Mouse (Mus musculus) heart, adult 2 months (tissue): Measurements from ENCODE around the gene Cox11. TPM values are rescaled to one million over a fixed set of nuclear protein-coding genes. Genes with fewer than 3 reads are reported as not detected.

Experiments
- DNase-seq, 2 experiments: peaks; one replicate each; pipeline ENCODE4 v3.0.0; 2021
- H3K27ac ChIP-seq: fragments of 200-600 bp; 2 replicates; pipeline ENCODE4 v1.8.1; 2022
- H3K27me3 ChIP-seq: fragments of 200-500 bp; 2 replicates; pipeline ENCODE4 v1.6.1; 2012; ENCODE audit warnings: mild to moderate bottlenecking, low read length, inconsistent platforms, mixed read lengths; ENCODE audit not compliant: control insufficient read depth, insufficient read depth
- H3K36me3 ChIP-seq: fragments of 200-500 bp; 2 replicates; pipeline ENCODE4 v1.6.1; 2012; ENCODE audit warnings: low read length, inconsistent platforms; ENCODE audit not compliant: control insufficient read depth, insufficient read depth
- H3K4me1 ChIP-seq: fragments of 200-500 bp; 2 replicates; pipeline ENCODE4 v1.6.1; 2011; ENCODE audit warnings: low read length; ENCODE audit not compliant: control insufficient read depth, insufficient read depth
- H3K4me3 ChIP-seq: fragments of 200-600 bp; 2 replicates; pipeline ENCODE4 v1.8.1; 2022
- H3K79me2 ChIP-seq: fragments of 200-500 bp; replicated peaks from 2 replicates; pipeline ENCODE4 v1.6.1; 2012; ENCODE audit warnings: mild to moderate bottlenecking, inconsistent platforms, low read length, moderate library complexity, mixed read lengths; ENCODE audit not compliant: control insufficient read depth, insufficient read depth
- H3K9ac ChIP-seq: fragments of 200-500 bp; 2 replicates; pipeline ENCODE4 v1.6.1; 2012; ENCODE audit warnings: low read depth, mild to moderate bottlenecking, control low read depth, inconsistent platforms, low read length, mixed read lengths
- CTCF ChIP-seq: fragments of 200-600 bp; IDR thresholded peaks from 2 replicates; pipeline ENCODE4 v1.8.1; 2022; ENCODE audit warnings: antibody characterized with exemption, mild to moderate bottlenecking, moderate library complexity
- EP300 ChIP-seq: fragments of 200-500 bp; IDR thresholded peaks from 2 replicates; pipeline ENCODE4 v1.6.1; 2011; ENCODE audit warnings: low read depth, low read length, control low read depth; ENCODE audit not compliant: insufficient read depth
- POLR2A ChIP-seq: fragments of 200-500 bp; IDR thresholded peaks from 2 replicates; pipeline ENCODE4 v1.6.1; 2011; ENCODE audit warnings: mild to moderate bottlenecking, low read depth, low read length, control low read depth; ENCODE audit not compliant: insufficient read depth
- WGBS: fragments of 180-500 bp; shearing (Covaris S2); methylation state at CpG from one replicate; pipeline ENCODE4 v1.1.7; 2018; 5-methylcytosine and 5-hydroxymethylcytosine counted together
- intact Hi-C: fragments of 180-260 bp; cut with DNase I; formaldehyde crosslinking; loops from one replicate; pipeline ENCODE4 v1.15.1; 2025
- polyA plus RNA-seq: library from polyadenylated mRNA; depleted of rRNA; stranded (reverse); fragments of >200 nt; gene quantifications from 2 replicates; pipeline ENCODE4 v1.2.3, GENCODE M21; 2012
- total RNA-seq, 2 experiments: library from RNA; stranded (reverse); gene quantifications; 2 replicates each; pipeline ENCODE4 v1.2.3; 2021

The Cox11 gene
- total and polyA plus RNA-seq, 3 experiments: 15.4 to 26.0 (median 19.8) TPM

DNA sequence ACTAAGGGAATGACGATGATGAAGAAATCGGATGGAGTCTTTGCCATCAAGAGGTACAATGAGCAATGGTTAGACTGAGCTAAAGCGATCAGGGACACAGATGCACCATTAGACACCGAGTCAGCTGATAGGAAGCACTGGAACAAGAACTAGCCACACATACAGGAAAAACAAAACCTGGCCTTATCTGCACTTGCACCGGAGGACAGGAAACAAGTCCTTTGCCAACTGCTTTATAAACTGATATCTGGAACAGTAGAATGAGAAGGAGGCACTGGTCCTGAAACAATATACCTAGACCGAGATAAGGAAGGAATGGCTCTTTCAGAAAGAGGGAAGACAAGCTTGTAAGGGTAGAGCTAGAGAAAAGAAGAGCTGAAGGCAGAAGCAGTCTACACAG, 23.2 kb upstream of the Cox11 start:
- 39% methylated on average over 6 of the region's 6 CpGs for WGBS
- Histone ChIP-seq H3K36me3 (no peaks in the 10 kb centered on the region), H3K4me1 (no peaks in the 10 kb centered on the region), H3K9ac (no peak overlapping the region), H3K4me3 (no peak overlapping the region), H3K27me3 (no peaks in the 10 kb centered on the region), H3K27ac (no peak overlapping the region), H3K79me2 (no peaks in the 10 kb centered on the region)
- intact Hi-C loops: loop anchor here (5.0 to 10.0 kb wide), 3 partner anchors 197 to 627 kb away; no protein-coding TSS in a partner anchor
- TF ChIP-seq EP300 (no peak), CTCF (no peak), POLR2A (no peak)
- DNase-seq: no peak

DNA sequence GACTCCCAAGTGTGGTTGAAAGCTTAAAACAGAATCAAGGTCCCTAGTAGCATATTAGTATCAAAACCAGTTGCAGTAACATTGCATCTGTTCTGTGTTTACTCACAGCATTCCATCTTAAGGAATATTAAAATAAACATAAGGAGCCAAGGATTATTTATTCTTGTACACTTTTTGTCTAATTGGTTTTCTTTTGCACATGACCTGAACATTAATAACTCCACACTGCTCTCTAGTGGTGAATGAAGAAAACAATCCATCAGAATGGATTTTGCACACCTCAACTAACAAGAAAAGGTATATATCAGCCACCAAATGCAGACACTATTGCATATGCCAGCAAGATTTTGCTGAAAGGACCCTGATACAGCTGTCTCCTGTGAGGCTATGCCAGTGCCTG, 21.5 kb upstream of the Cox11 start:
- intact Hi-C loops: loop anchor here (1.0 to 10.0 kb wide), 5 partner anchors 199 to 629 kb away; no protein-coding TSS in a partner anchor
- no peak for DNase-seq
- Histone ChIP-seq H3K4me1 (no peaks in the 10 kb centered on the region), H3K36me3 (no peaks in the 10 kb centered on the region), H3K4me3 (no peak overlapping the region), H3K79me2 (no peaks in the 10 kb centered on the region), H3K9ac (no peak overlapping the region), H3K27ac (no peak overlapping the region), H3K27me3 (no peaks in the 10 kb centered on the region)
- TF ChIP-seq EP300: no peak
- peak; percentile 77 for TF ChIP-seq CTCF

DNA sequence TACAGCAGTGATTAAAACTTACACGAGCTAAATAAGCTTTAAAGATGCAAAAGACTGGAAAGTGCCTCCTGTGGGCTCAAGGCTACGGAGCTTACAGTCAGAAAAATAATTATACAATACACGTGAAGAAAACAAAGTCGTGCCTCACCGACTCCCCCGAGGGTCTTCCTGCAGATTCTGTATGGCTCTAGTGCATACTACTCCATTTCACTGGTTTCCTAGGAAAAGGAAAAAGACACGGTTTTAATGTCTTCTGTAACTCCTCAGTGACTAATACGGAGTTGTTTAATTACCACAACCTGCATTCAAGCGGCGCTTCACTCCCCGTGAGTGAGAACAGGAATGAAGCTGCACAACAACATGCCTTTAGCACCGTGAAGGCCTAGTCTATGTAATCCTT, 15.9 kb upstream of the Cox11 start:
- no peaks in the 10 kb centered on the region for H3K79me2 ChIP-seq
- H3K27ac ChIP-seq: no peak overlapping the region
- H3K36me3 ChIP-seq: no peaks in the 10 kb centered on the region
- DNase-seq: no peak
- H3K4me1 ChIP-seq: no peaks in the 10 kb centered on the region; the same call in none of the 2 replicates
- no peak overlapping the region for H3K4me3 ChIP-seq
- no peak overlapping the region for H3K9ac ChIP-seq
- no peaks in the 10 kb centered on the region for H3K27me3 ChIP-seq
- intact Hi-C loops: loop anchor here (2.0 kb wide), 1 partner anchor 315 kb away; no protein-coding TSS in a partner anchor
- TF ChIP-seq EP300: no peak
- TF ChIP-seq POLR2A: no peak
- TF ChIP-seq CTCF: no peak
- WGBS: 88% methylated on average over 12 of the region's 12 CpGs

DNA sequence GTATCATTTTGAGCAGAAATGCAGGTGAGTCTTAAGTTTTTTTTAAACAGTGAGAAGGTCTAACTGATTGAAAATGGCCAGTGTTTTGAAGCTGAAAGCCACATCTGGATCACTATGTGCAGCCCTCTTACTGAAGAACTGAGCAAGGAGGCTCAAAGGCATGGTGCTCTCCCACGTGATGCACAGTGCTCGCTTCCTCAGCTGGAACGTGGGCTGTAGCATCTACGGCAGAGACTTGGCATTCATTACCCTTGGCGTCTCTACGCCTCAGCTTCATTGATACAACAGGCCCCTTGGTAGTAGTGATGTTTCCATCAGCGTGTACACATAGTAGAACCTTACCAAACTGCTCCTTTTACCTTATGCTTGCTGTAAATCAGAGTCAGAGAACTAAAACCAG, 15.5 kb upstream of the Cox11 start:
- no peak overlapping the region for H3K27ac ChIP-seq
- intact Hi-C loops: loop anchor here (2.0 kb wide), 1 partner anchor 316 kb away; no protein-coding TSS in a partner anchor
- H3K4me3 ChIP-seq: no peak overlapping the region
- WGBS: 84% methylated on average over 7 of the region's 7 CpGs
- no peaks in the 10 kb centered on the region for H3K27me3 ChIP-seq
- TF ChIP-seq CTCF: no peak
- TF ChIP-seq POLR2A: no peak
- TF ChIP-seq EP300: no peak
- no peaks in the 10 kb centered on the region for H3K79me2 ChIP-seq
- no peaks in the 10 kb centered on the region; the same call in none of the 2 replicates for H3K4me1 ChIP-seq
- no peaks in the 10 kb centered on the region for H3K36me3 ChIP-seq
- no peak for DNase-seq
- H3K9ac ChIP-seq: no peak overlapping the region

DNA sequence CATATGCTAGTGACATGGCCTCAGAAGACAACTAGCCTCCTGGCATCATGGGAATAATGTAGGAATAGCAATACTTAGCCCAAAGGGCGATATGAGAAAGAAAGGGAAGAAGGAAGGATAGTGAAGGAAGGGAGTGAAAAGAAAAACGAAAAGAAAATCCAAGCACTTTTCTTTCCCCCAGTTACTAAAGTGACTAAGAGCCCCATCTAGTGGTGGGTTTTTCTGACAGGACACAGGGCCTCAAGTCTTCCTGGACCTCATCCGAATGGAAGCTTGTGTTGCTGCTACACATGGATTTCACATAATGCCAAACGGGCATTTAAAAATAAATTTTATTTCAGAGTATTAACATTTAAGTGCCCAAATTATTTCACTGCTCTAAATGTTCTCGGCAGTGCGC, 14.5 kb upstream of the Cox11 start:
- Histone ChIP-seq H3K4me3 (no peak overlapping the region), H3K4me1 (no peaks in the 10 kb centered on the region; the same call in none of the 2 replicates), H3K36me3 (no peaks in the 10 kb centered on the region), H3K27me3 (no peaks in the 10 kb centered on the region), H3K27ac (no peak overlapping the region), H3K79me2 (no peaks in the 10 kb centered on the region), H3K9ac (no peak overlapping the region)
- TF ChIP-seq CTCF: peak; percentile 86
- no peak for TF ChIP-seq EP300
- DNase-seq: no peak
- intact Hi-C loops: loop anchor here (2.0 kb wide), 1 partner anchor 317 kb away; no protein-coding TSS in a partner anchor
- 43% methylated on average over 6 of the region's 6 CpGs for WGBS

DNA sequence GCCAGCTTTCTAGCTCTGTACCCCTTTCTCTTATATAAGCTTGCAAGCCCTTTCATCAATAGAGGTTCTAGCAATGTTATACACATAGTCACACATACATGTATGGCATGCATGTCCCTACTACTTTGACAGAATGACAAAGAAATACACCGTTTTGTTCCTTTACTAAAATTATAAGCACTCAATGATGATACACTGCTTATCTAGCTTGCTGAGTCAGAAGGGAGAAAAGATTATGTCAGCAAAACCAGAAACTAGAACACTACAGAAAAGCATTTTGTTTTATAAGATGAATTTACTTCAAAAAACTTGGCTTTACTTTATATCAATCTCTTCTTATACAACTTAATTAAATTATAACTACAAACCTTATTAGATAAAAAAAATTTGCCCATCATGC, 12.8 kb upstream of the Cox11 start:
- H3K79me2 ChIP-seq: no peaks in the 10 kb centered on the region
- H3K4me1 ChIP-seq: no peaks in the 10 kb centered on the region; the same call in none of the 2 replicates
- TF ChIP-seq CTCF (no peak), EP300 (no peak), POLR2A (no peak)
- no peaks in the 10 kb centered on the region for H3K36me3 ChIP-seq
- no peak for DNase-seq
- no peaks in the 10 kb centered on the region for H3K27me3 ChIP-seq
- H3K4me3 ChIP-seq: no peak overlapping the region
- intact Hi-C loops: no loop called here
- no peak overlapping the region for H3K9ac ChIP-seq
- WGBS: 68% methylated on average over 1 of the region's 1 CpGs
- no peak overlapping the region for H3K27ac ChIP-seq
